Mouse (Mus musculus) liver, embryonic 13.5 days (tissue): ENCODE results near the gene Dkc1. TPM values are rescaled to one million over a fixed set of nuclear protein-coding genes. Genes with fewer than 3 reads are reported as not detected.
A peak's percentile ranks its signal among the peaks of the same experiment; 100 is the strongest.
"Not testable (repeated sequence)": the region's sequence is repeated elsewhere in the genome, so short reads cannot be mapped to it uniquely, and the experiment has no call there.

Experiments used
- ATAC-seq: fragments of 200-750 bp; cut with Nextera tagmentation; 2 replicates; pipeline ENCODE4 v1.8.0; 2017; ENCODE audit warnings: low read depth, mild to moderate bottlenecking, moderate number of reproducible peaks, moderate library complexity
- DNase-seq: peaks from one replicate; pipeline ENCODE4 v3.0.0; 2022
- H3K27ac ChIP-seq: fragments of 300-500 bp; sonication (generic); 2 replicates; pipeline ENCODE4 v1.5.1; 2015; ENCODE audit warnings: moderate library complexity, mild to moderate bottlenecking, inconsistent platforms
- H3K27me3 ChIP-seq: fragments of 300-500 bp; sonication (generic); 2 replicates; pipeline ENCODE4 v1.6.1; 2015; ENCODE audit warnings: mild to moderate bottlenecking, inconsistent platforms
- H3K36me3 ChIP-seq: fragments of 300-500 bp; sonication (generic); 2 replicates; pipeline ENCODE4 v1.6.1; 2015; ENCODE audit warnings: mild to moderate bottlenecking, inconsistent platforms
- H3K4me1 ChIP-seq: fragments of 300-500 bp; sonication (generic); replicated peaks from 2 replicates; pipeline ENCODE4 v1.6.1; 2015; ENCODE audit warnings: inconsistent platforms
- H3K4me2 ChIP-seq: fragments of 300-500 bp; sonication (generic); 2 replicates; pipeline ENCODE4 v1.6.1; 2015; ENCODE audit warnings: inconsistent platforms, mild to moderate bottlenecking, moderate library complexity
- H3K4me3 ChIP-seq: fragments of 300-500 bp; sonication (generic); replicated peaks from 2 replicates; pipeline ENCODE4 v1.5.1; 2015; ENCODE audit warnings: mild to moderate bottlenecking, inconsistent platforms
- H3K9ac ChIP-seq: fragments of 300-500 bp; sonication (generic); 2 replicates; pipeline ENCODE4 v1.6.1; 2015; ENCODE audit warnings: mild to moderate bottlenecking, inconsistent platforms
- H3K9me3 ChIP-seq: fragments of 300-500 bp; sonication (generic); replicated peaks from 2 replicates; pipeline ENCODE4 v1.6.1; 2016; ENCODE audit warnings: inconsistent platforms
- WGBS: fragments of 180-500 bp; shearing (Covaris S2); methylation state at CpG from one replicate; pipeline ENCODE4 v1.1.7; 2015; ENCODE audit not compliant: insufficient replicate concordance; 5-methylcytosine and 5-hydroxymethylcytosine counted together
- polyA plus RNA-seq: library from polyadenylated mRNA; unstranded; fragments of >200 nt; fragmentation: Nextera tagmentation; extraction: Ambion mirVana; gene quantifications from 2 replicates; pipeline ENCODE4 v1.2.1, GENCODE M21; 2015

Dkc1 gene
- polyA plus RNA-seq, 1 experiment from 2014 or later, result 136 TPM

DNA sequence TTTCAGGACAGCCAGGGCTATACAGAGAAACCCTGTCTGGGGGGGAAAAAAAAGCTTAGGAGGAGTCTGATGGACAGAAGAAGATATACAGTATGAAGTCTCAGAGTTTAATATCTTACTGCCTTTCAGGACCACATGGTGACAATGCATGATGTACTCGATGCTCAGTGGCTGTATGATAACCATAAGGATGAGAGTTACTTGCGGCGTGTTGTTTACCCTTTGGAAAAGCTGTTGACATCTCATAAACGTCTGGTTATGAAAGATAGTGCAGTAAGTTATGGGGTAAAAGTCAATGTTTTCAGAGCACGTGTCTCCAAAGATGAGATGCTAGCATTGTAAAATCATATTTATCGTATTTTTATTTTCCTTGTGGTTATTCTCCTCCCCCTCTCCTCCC is 6.6 kb downstream of the Dkc1 start:
- WGBS, result 66% methylated on average over 6 of the region's 6 CpGs
- no peaks in the 10 kb centered on the region for H3K9me3 ChIP-seq
- peak; percentile 39 for ATAC-seq

DNA sequence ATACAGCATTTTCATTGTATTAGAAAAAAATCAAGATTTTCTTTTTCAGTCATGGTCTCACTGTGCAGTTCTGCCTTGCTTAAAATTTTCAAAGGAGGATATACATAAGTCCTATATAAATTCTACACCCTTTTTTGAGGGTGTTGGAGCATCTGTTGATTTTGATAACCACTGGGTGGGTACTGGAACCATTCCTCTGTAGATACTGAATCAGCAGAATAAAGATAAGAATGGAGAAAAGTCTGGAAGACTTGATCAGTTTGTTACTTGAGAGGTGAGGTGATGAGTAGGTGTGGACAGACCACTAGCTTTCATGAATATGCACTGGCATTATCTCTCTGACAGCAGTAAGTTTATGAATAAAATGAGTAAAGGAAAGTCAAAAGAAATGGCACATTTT is 19.9 kb downstream of the Dkc1 start:
- peak overlapping the region; percentile 21; the same call in 1 of the 2 replicates for H3K4me3 ChIP-seq
- H3K27ac ChIP-seq, result peak overlapping the region; percentile 91
- no peaks in the 10 kb centered on the region for H3K9me3 ChIP-seq
- H3K4me2 ChIP-seq, result peak overlapping the region; percentile 46
- peak; percentile 20 for DNase-seq
- peak; percentile 94 for ATAC-seq
- H3K4me1 ChIP-seq, result peaks cover 40% of the 10 kb centered on the region
- no peaks in the 10 kb centered on the region for H3K27me3 ChIP-seq
- peak overlapping the region; percentile 50; the same call in 1 of the 2 replicates for H3K9ac ChIP-seq
- H3K36me3 ChIP-seq, result peaks cover 66% of the 10 kb centered on the region

More for the DNA sequence above, 6.6 kb downstream of the Dkc1 start:
- Histone ChIP-seq H3K9ac (no peak overlapping the region), H3K27ac (no peak overlapping the region), H3K4me3 (no peak overlapping the region), H3K4me1 (peaks cover 12% of the 10 kb centered on the region), H3K4me2 (no peak overlapping the region), H3K36me3 (peaks cover 82% of the 10 kb centered on the region), H3K27me3 (no peaks in the 10 kb centered on the region)
- DNase-seq, result no peak

DNA sequence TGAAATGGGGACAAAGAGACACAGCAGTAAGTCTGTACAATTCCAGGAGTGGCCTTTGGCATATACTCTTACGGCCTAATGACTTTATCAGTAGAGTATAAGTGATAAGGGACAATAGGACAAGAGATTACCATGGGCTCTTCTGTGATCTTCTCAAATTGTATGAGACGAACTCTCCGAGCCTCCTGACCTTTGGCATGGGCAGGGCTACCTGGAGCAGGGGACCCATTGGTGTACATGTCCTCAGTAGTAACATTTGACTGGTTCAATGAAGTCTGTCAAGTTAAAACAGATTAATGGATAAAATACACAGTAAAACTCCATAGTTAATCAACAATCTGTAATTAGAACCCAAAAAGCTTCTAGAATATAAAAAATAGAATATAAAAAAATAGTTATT is 30.0 kb downstream of the Dkc1 start:
- DNase-seq (no peak), ATAC-seq (no peak)
- 64% methylated on average over 3 of the region's 3 CpGs for WGBS
- H3K9ac ChIP-seq, result no peak overlapping the region
- H3K4me1 ChIP-seq, result peaks cover 27% of the 10 kb centered on the region
- no peak overlapping the region for H3K4me3 ChIP-seq
- H3K4me2 ChIP-seq, result no peak overlapping the region
- no peak overlapping the region for H3K27ac ChIP-seq
- no peaks in the 10 kb centered on the region for H3K27me3 ChIP-seq
- no peaks in the 10 kb centered on the region for H3K9me3 ChIP-seq
- peaks cover 31% of the 10 kb centered on the region for H3K36me3 ChIP-seq

DNA sequence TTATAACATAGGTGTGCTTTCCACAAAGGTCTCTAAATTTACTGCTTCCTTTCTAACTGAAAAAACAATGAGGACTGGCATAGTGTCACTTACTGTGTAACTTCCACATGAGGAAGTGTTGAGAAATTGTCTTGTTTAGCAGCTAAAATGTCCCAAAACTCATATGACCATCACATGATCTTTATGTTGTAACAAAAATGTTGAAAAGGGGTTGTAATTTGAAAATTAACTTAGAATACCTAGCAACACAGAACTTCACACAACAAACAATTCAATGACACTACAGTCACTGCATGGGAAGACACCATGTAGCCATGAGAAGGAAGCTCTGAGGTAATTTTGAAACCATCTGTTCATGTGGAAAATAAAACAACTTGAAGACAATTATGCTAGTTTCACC is 31.2 kb downstream of the Dkc1 start:
- Histone ChIP-seq H3K4me3 (no peak overlapping the region), H3K4me1 (peaks cover 26% of the 10 kb centered on the region), H3K36me3 (peaks cover 20% of the 10 kb centered on the region), H3K4me2 (0 out of 2 replicates have a peak overlapping the region, but pooled peaks have one; percentile 69), H3K9ac (no peak overlapping the region), H3K9me3 (no peaks in the 10 kb centered on the region), H3K27ac (no peak overlapping the region), H3K27me3 (no peaks in the 10 kb centered on the region)
- ATAC-seq, result no peak
- no peak for DNase-seq

DNA sequence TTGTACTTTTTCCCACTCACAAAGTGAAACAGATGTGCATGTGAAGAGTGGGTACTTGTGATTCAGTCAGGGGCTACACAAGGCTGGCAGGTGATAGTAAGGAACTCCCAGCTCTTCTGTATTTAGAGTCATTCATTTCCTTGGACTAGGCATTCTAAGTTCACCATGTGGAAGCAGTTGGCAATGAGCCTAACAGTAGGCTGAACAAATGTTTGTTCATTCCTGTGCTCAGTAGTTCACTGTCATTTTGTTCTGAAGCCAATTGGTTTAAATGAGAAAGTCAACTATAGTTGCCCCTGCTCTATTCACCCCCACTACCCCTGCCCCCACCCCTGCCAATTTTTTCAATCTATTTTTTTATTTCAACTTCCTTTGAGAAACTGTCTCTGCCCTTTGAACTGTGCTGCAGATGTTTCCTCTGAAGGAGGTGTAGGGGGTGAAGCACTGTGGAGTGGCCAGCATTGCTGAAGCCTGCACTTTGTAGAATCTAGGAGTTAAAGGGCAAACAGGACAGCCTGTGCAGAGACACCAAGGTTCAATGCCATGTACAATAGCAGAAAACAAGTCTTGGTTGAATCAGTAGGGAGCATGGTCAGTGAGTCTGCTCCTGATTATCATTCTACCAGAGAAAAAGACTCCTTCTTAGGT is 32.8 kb downstream of the Dkc1 start:
- peak overlapping the region; percentile 63 for H3K9ac ChIP-seq
- H3K9me3 ChIP-seq, result no peaks in the 10 kb centered on the region
- H3K27me3 ChIP-seq, result no peaks in the 10 kb centered on the region
- no peak for DNase-seq
- ATAC-seq, result no peak
- H3K36me3 ChIP-seq, result peaks cover 15% of the 10 kb centered on the region
- H3K4me1 ChIP-seq, result peaks cover 26% of the 10 kb centered on the region
- H3K27ac ChIP-seq, result peak overlapping the region; percentile 81
- peak overlapping the region; percentile 47 for H3K4me3 ChIP-seq
- peak overlapping the region; percentile 69 for H3K4me2 ChIP-seq

DNA sequence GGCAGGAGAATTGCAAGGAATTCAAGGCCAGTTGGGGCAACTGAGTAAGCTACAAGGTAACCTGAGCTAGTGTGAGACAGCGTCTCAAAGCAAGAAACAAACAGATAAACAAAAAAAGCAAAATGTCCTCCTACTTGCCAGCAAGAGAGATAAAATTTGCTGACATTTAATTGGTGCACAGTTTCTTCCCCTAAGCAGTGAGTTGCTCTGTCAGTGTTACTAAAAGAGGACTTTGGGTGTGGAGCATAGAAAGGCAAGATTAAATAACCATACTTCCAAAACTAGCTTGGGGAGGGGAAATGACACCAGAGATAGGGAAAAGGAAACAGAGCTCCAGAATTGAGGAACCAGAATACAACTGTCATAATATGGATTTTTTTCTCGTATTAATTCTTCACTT is 33.8 kb downstream of the Dkc1 start:
- 18% methylated on average over 2 of the region's 2 CpGs for WGBS
- ATAC-seq, result peak; percentile 34
- H3K4me3 ChIP-seq, result peak overlapping the region; percentile 73

DNA sequence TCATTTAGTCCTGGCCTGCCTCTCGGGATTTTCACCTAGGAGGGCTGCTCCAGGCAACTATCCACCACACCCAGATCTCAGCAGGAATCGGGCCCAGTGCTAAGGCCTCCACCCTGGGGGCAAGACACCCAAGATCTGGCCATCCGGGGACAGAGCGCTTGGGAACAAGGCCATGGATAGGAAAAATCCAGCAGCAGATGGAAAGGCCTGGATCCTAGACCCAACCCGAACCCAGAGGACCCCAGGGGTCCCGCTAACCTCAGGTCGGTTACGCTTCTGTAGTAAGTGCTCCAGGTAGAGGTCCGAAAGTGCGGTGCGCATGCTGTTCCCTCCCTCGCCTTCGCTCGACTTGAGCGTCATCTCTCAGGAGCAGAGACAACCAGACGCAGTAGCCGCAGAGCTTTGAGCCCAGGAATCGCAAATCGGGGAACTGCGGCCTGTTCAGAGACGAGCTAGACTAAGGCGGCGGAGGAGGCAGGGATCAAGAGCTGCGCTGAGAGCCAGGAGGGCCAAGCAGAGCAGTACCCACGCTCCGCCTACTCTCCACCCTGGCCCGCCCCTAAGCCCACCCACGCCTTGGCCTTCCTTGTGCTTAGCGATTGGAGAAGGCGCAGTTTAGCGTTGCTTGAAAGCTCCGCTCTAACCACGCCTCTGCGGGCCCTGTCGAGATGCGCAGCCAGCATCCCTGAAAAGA is 35.0 kb downstream of the Dkc1 start, which contains the start of gene Mpp1:
Gene Mpp1, minus strand, starts transcription at position 550 of the 694 bp plus-strand sequence.
- Histone ChIP-seq H3K4me3 (peak within 1 kb of the TSS; percentile 73), H3K27ac (peak within 1 kb of the TSS; percentile 95), H3K4me2 (peak within 1 kb of the TSS; percentile 66), H3K36me3 (peaks cover under 1% of the 10 kb centered on the region), H3K9me3 (no peaks in the 10 kb centered on the region), H3K4me1 (peaks cover 24% of the 10 kb centered on the region), H3K9ac (peak within 1 kb of the TSS; percentile 85), H3K27me3 (no peaks in the 10 kb centered on the region)
- peak; percentile 79 for DNase-seq
- WGBS, result 12% methylated on average over 36 of the region's 36 CpGs
- peak; percentile 98 for ATAC-seq

More for the DNA sequence above, 33.8 kb downstream of the Dkc1 start:
- H3K27ac ChIP-seq, result peak overlapping the region; percentile 95
- H3K9ac ChIP-seq, result peak overlapping the region; percentile 72
- peaks cover 11% of the 10 kb centered on the region for H3K36me3 ChIP-seq
- peaks cover 26% of the 10 kb centered on the region for H3K4me1 ChIP-seq
- H3K4me2 ChIP-seq, result peak overlapping the region; percentile 65
- no peak for DNase-seq
- no peaks in the 10 kb centered on the region for H3K27me3 ChIP-seq
- H3K9me3 ChIP-seq, result no peaks in the 10 kb centered on the region

DNA sequence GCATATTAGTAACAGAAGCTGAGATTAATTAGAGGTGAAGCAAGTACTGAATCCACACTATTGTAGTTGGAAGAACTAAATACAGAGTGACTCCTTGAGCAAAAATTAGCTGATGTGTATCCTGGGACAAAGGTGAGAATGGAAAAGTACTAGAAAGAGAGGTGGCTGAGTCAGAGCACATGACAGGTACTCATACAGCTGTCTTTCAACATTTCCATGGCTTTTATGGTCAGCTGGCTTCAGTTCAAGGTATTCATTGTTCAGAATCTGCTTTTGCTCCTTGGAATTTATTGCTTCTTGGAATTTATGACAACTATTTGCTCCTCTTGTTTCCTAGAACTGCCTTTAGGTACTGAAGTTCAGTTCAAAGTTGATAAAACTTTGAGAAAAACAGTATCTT is 41.3 kb downstream of the Dkc1 start:
- H3K27me3 ChIP-seq, result no peaks in the 10 kb centered on the region
- no peaks in the 10 kb centered on the region for H3K36me3 ChIP-seq
- H3K4me1 ChIP-seq, result peaks cover 11% of the 10 kb centered on the region
- no peak overlapping the region for H3K4me3 ChIP-seq
- no peak overlapping the region for H3K9ac ChIP-seq
- peak overlapping the region; percentile 79 for H3K27ac ChIP-seq
- H3K9me3 ChIP-seq, result no peaks in the 10 kb centered on the region
- no peak overlapping the region for H3K4me2 ChIP-seq
- ATAC-seq (no peak), DNase-seq (no peak)

DNA sequence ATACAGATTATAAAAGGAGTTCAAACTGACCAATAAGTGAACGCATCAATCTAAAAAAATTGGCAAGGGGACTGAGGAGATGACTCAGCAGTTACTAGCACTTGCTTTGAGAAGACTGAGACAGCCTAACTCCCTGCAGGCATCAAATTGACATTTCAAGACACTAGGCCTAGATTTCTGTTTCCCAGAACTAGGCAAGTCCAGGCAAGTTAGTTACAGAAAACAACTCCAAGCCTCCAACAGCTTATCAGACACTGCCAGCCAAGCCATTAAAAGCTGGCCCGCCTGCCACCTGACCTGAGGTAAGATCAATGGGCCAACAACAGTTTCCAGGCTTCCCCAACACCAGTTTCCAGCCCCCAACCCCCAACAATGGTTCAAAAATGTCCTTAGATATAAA is 42.1 kb downstream of the Dkc1 start:
- ATAC-seq (peak; percentile 93), DNase-seq (peak; percentile 42)
- Histone ChIP-seq H3K4me2 (no peak overlapping the region), H3K9me3 (no peaks in the 10 kb centered on the region), H3K4me1 (peaks cover 11% of the 10 kb centered on the region), H3K27me3 (no peaks in the 10 kb centered on the region), H3K27ac (peak overlapping the region; percentile 79), H3K9ac (no peak overlapping the region), H3K4me3 (no peak overlapping the region), H3K36me3 (no peaks in the 10 kb centered on the region)
- 30% methylated on average over 2 of the region's 2 CpGs for WGBS

DNA sequence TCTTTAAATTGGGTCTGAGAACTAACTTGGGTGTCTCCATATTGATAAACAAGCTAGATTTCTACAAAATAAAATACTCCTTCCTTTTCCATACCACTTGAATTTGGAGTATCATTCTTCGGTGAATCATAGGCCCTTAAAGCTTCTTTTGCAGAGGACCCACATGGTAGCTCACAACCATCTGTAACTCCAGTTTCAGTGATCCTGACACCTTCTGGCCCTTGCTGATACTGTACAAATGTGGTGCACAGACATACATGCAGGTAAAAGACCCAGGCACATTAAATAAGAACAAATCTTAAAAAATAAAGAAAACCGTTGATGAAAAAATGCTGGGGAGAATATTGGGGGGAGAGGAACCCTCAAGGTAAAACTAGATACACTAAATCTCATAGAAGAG is 42.5 kb downstream of the Dkc1 start:
- H3K27me3 ChIP-seq, result no peaks in the 10 kb centered on the region
- ATAC-seq, result peak; percentile 74
- DNase-seq, result no peak
- H3K4me3 ChIP-seq, result no peak overlapping the region
- no peak overlapping the region for H3K9ac ChIP-seq
- H3K9me3 ChIP-seq, result no peaks in the 10 kb centered on the region
- peaks cover 11% of the 10 kb centered on the region for H3K4me1 ChIP-seq
- no peaks in the 10 kb centered on the region for H3K36me3 ChIP-seq
- H3K27ac ChIP-seq, result peak overlapping the region; percentile 79
- WGBS, result 71% methylated on average over 2 of the region's 2 CpGs
- no peak overlapping the region for H3K4me2 ChIP-seq

DNA sequence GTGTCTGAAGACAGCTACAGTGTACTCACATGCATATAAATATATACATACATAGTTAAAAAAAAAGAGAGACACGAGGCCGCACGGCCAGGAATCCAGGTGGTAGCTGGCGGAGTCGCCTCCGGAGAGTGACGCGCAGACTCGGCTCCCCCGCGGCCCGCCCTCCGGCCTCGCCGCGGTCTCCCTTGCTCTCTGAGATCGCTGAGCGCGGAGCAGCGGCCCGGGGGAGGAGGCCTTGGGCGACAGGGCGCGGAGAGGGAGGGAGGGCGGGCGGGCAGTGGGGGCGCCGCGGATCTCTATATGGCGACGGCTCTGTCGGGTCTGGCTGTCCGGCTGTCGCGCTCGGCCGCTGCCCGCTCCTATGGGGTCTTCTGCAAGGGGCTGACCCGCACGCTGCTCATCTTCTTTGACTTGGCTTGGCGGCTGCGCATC is 47.5 kb downstream of the Dkc1 start:
- 21% methylated on average over 29 of the region's 42 CpGs for WGBS
- H3K36me3 ChIP-seq, H3K27ac ChIP-seq, H3K9me3 ChIP-seq, H3K27me3 ChIP-seq, H3K4me1 ChIP-seq: not testable (repeated sequence)
- ATAC-seq, result peak; percentile 84
- Histone ChIP-seq H3K9ac (peak overlapping the region; percentile 36; the same call in 1 of the 2 replicates), H3K4me2 (peak overlapping the region; percentile 56), H3K4me3 (peak overlapping the region; percentile 37)
- DNase-seq, result peak; percentile 12

DNA sequence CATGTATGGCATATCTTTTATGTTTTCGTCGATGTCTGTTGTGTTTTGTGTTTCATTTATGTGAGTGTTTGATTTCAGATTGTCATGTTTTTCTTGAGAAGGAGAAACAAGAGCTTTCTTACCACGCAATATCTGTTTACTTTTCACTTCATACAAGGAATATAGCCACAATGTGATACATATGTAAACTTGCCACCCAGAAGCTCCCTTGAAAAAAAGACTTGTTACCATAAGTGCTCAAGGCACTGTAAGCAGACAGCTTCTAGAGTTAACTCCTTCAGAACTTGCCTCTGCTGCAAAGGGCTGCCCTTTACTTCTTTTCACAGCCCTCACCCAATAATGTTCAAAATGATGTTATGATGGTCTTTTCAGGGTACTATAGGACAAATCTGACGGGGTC is 52.8 kb downstream of the Dkc1 start:
- no peaks in the 10 kb centered on the region for H3K27me3 ChIP-seq
- no peak overlapping the region for H3K9ac ChIP-seq
- no peak overlapping the region for H3K27ac ChIP-seq
- peaks cover 7% of the 10 kb centered on the region for H3K4me1 ChIP-seq
- H3K36me3 ChIP-seq, result no peaks in the 10 kb centered on the region
- 58% methylated on average over 4 of the region's 4 CpGs for WGBS
- no peak overlapping the region for H3K4me3 ChIP-seq
- ATAC-seq (no peak), DNase-seq (no peak)
- H3K4me2 ChIP-seq, result no peak overlapping the region
- no peaks in the 10 kb centered on the region for H3K9me3 ChIP-seq
